Mouse (Mus musculus) megakaryocyte progenitor cell, adult 5-6 weeks (primary cell): ENCODE data around the gene Slc17a8. TPM values are rescaled to one million over a fixed set of nuclear protein-coding genes. Genes with fewer than 3 reads are reported as not detected.
"Not testable (repeated sequence)": the region's sequence is repeated elsewhere in the genome, so short reads cannot be mapped to it uniquely, and the experiment has no call there.

ENCODE experiments used
- ATAC-seq: replicated peaks from 2 replicates; pipeline ENCODE4 v1.8.0; 2016; ENCODE audit warnings: mild to moderate bottlenecking, moderate TSS enrichment, inconsistent platforms; ENCODE audit not compliant: poor library complexity
- total RNA-seq, 2 experiments: library from RNA; stranded (forward) in 1 of 2; stranded (reverse) in 1 of 2; fragments of 157-497, 149-512 nt in 1 of 2; fragments of 200-1000 nt in 1 of 2; gene quantifications; 2 replicates each; pipeline versions ENCODE4 v1.2.3 to v1.2.4; 2015 to 2017

The Slc17a8 gene
- total RNA-seq, 2 experiments from 2014 or later: not detected

DNA sequence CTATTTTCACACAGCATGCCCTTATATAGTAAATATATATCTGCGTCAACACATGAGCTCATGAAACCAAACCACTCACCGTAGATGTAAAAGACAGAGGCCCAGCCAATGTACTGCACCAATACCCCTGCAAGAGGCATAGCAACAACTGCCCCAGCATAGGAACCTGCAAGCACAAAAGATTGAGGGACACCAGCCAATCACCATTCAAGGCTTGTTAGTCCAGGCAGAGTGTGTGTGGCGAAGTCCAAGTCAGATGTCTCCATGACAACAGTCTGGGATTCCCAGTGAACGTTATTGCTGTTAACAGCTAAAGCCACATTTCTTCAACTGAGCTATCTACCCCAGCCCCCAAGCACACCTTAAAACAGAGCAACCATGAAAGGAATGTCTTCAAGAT, 28.3 kb downstream of the Slc17a8 start:
- ATAC-seq: no peak

DNA sequence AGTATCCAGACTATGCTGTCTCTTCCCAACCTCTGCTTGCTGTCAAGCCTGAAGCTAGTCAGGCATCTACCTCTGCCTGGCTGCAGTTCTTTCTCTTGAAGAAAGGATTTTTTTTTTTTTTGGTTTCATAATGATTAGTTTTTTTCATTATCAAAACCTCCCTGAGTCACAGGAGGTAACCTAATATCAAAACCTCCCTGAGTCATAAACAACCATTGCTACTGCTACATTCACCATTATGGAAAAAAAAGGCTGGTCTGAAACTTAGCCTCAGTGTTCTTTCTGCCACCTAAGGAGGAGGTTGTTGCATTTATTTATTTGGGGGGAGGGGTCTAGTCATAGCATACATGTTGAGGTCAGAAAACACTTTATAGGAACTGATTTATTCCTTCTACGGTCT, 31.2 kb downstream of the Slc17a8 start:
- ATAC-seq: no peak

DNA sequence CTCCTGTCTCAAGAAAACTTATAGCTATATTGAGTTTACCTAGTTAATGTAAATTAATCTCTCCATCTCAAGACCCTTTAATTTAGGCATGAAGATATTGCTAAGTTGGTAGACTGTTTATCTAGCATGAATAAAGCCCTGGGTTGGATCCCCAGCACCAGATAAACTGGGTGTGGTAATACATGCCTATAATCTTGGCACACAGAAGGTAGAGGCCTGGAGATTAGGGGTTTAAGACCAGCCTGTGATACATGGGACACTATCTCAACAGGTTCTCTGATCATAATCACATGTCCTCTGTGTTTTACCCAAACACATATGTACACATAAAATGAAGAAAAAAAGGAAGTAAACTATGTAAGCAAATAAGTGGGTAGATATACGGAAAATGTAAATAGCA, 32.3 kb downstream of the Slc17a8 start:
- no peak for ATAC-seq

- ATAC-seq: peak; percentile 52
These were observed 36.3 kb downstream of the Slc17a8 start for GRCm38 (mm10) chr10:89584709-89585108.

- ATAC-seq: no peak
These were observed 42.3 kb downstream of the Slc17a8 start for GRCm38 (mm10) chr10:89578801-89579200.

DNA sequence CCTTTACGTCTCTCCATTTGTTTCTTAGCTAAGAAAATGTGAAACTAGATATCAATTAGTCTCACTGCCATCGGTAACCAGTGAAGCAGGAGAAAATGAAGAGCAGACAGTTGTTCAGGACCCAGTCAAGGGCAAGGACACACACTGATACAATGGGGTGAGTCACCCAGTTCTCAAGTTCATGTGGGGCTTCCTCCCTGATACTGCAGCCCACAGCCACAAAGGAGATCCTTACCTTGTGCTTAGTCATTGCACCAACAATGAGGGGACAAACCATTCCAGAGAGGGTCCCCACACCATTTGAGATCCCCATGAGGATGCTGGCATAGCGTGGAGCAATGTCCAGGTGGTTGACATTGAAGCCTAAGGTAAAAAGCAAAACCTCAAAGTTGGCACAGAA, 43.4 kb downstream of the Slc17a8 start:
- no peak for ATAC-seq

- no peak for ATAC-seq
These were observed 47.6 kb downstream of the Slc17a8 start for GRCm38 (mm10) chr10:89573421-89573820.

DNA sequence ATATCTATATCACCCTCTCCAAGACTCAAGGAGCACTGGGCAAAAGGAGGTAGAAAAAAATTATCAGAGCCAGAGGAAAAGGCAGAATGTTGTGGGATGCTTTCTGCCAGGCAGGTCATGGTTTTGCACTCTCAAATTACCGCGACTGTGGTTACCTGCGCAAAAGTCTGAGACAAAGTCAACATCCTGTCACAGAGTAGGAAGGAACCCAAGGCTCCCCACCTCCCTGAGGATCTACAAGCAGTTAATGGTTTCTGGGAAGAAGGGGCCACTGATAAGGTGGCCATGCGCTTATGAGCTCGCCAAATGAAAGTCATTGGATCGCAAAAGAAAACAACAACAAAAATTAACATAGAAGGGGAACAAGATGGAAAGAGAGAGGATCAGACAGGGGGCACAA, 48.1 kb downstream of the Slc17a8 start:
- ATAC-seq: no peak

DNA sequence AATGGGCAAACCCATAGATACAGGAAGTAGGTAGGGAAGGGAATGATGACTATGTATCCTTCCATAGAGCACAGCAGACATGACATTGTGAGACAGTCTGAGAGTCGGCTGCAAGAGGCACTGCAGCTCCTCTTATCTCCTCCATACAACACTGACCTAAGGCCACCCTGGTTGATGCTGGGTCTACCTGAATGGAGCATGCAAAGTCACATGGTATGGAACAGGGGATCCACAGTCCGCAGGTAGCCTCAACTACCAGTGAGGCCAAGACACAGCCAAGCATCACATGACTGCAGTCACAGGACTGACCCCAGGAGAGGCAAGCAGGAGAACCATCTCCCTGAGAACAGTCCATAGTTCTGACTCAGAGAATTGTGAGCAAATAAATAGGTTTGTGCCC, 53.7 kb downstream of the Slc17a8 start:
- ATAC-seq: no peak

DNA sequence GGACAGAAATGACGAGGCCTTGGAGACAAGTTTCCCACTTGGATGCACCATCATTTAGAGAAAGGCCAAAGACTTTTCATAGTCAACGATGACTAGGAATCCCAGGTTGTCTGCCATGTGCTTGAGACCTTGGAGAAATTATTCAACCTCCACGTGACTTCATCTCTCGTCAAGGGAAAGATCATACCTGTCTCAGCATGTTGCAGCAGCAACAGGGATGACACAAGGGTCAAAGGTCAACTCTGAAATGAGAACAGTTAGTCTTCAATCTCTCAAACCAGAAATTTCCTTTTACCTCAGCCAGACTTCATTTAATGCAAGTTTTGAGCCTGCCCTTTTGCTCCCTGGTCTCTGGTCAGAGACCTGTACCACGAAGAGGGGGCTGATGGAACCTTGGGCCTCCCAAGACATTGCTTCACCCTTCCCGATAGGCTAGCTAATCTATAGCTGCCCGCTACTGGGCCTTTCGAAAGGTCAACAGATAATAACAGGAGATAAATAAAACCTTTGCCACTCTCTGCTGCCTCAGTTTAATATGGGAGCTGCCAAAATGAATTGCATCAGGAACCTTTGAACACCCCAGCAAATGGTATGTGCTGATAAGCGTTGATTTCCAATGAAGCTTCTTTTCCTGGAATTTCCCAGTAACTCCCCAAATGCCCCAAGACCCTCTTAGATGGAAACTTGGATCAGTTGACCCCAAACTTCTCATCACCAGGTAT, 55.6 kb downstream of the Slc17a8 start:
- ATAC-seq: no peak

- ATAC-seq: peak; percentile 76
These were observed 58.9 kb downstream of the Slc17a8 start for GRCm38 (mm10) chr10:89562113-89562512.

DNA sequence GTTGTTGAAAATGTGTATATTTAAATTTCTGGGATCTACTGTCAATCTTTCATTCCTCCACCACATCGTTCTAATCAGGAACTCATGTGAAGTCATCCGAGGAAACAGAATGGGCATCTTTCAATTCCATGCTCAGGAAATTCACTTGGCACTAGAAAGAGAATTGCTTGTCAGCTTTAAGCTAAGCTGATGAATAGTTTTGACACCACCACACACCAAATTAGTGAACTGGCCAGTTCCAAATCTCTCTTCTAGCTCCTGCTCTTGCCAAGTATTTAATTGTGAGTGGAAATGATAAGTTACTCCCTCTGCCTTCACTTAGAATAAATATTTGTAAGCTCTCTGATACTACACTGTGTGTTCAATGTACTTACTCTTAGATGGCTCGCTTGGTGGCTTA, 61.7 kb downstream of the Slc17a8 start:
- no peak for ATAC-seq

- not testable (repeated sequence) for ATAC-seq
These were observed 66.2 kb downstream of the Slc17a8 start for GRCm38 (mm10) chr10:89554885-89555284.

- not testable (repeated sequence) for ATAC-seq
These were observed 67.2 kb downstream of the Slc17a8 start for GRCm38 (mm10) chr10:89553855-89554254.

DNA sequence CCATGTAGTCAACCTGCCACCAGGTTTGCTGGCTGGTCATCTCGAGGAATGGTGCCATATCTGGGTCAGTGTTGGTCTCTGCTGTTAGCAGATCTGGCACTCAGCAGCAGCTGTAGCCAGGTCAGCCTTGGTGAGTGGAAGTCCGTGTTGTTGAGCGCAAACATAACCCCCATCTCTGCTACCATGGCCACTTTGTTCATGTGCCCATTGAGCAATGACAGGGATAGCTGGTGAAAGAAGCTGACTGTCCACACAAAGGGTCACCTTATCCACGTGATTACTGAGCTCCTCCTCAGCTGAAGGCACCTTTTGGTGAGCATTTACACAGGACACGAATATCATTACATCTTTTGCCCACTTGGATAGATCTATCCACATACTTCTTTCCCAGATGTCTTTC, 68.0 kb downstream of the Slc17a8 start:
- ATAC-seq: no peak

- ATAC-seq: no peak
These were observed 69.4 kb downstream of the Slc17a8 start for GRCm38 (mm10) chr10:89551657-89552056.

DNA sequence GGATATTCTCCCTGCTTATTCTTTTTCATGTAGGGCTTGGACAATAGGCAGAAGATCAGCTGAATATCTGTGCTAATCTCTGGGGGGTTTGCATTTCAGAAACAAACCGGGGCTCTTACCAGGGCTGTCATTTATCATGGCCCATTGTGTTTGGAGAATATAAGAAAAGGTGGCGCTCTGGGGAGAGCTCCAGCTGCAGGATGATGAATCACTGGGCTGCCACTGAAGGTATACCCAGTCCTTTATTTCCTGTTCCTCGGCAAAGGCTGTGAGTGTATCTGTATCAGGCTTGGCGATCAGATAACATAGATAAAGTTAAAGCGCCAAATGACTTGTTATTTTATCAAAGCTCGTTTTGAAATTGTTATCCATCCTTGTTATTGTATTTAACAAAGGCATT, 73.0 kb downstream of the Slc17a8 start:
- no peak for ATAC-seq

DNA sequence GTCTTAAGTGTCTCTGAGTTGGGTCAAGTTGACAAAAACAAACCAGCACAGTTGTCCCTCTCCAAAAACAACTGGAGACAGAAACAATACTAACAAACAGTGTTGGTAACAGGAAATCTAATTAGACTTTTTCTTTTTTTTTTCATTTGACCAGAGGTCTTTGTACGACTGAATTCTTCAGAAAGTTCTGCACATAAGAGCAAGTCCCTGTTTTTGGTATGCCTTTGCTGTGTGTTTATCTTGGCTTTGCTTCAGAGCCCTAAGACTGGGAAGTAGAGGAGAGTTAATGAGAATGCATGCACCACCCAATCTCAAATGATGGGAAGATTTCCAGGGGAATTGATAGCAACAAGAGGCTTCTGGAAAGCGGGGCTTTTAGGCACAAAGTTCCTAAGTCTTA, 74.1 kb downstream of the Slc17a8 start:
- ATAC-seq: no peak

- no peak for ATAC-seq
These were observed 77.2 kb downstream of the Slc17a8 start for GRCm38 (mm10) chr10:89543867-89544266.

DNA sequence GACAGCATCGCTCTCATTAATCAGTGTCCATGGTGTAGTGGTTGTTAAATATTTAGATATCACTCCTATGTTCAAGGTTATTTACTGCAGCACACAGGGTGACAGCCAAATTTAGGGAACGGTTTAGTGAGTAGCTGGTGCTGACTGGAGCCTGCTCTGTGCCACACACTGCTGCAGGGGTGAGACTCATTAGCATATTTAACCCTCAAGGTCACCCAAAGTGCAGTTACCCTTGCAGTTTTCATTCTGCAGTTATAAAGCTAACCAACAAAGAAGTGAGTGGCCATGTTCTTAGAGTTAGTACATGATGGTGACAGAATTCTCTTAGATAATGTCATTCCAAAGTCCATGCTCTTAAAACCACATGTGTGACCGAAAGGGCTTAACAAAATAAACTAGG, 78.7 kb downstream of the Slc17a8 start:
- no peak for ATAC-seq

DNA sequence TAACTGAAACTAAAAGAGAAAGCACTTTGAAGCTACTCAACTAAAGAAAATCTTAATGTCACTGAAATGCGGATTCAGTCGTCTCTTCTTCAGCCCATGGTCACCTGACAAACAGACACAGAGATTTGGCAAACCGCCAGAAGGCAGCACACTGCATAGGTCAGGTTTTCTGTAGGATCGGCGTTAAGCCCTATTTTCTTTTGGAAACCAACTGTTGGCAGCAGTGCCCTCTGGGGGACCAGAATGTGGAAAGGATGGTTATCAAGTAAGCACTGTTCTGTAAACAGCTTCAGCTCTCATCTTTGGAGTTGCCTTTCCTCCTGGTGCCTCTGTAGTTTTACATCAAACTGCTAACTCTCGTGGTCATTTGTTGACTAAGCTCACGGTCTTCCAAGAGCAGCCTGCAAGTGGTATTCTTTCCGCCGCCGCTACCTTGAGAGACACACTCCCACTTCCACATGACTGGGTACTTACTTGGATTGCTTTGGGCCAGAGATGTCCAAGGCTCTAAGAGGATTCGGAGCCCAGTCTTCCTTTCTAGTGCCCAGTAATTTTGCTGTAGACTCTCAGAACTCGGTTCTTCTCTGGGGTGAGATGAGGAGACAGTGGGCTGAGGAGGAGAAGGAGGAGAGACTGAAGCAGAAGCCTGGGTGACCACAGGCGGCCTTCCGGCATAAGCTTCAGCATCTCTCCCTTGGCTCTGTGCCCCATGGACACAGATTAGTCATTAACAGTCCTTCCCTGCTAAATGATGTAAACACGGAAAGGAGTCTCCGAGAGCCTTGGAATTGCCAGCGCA, 87.9 kb downstream of the Slc17a8 start, which contains the start of gene Nr1h4:
TSS of gene Nr1h4 (minus strand) at position 657 of the 799 bp plus-strand sequence.
- ATAC-seq: no peak

GRCm38 (mm10) chr10:89532451-89532850, 88.6 kb downstream of the Slc17a8 start:
- ATAC-seq: no peak
